Mouse (Mus musculus): ENCODE data around the gene Hand2.

Hand2 gene

GRCm38 (mm10) chr8:57325111-57325891, 4.5 kb downstream of the Hand2 start:
- DNase-seq = no peak

GRCm38 (mm10) chr8:57326091-57327065, 5.6 kb downstream of the Hand2 start:
- DNase-seq = no peak

- DNase-seq = no peak
Observed at GRCm38 (mm10) chr8:57327281-57328160, 6.7 kb downstream of the Hand2 start.

GRCm38 (mm10) chr8:57328161-57328920, 7.6 kb downstream of the Hand2 start:
- DNase-seq = no peak

- no peak for DNase-seq
Observed at GRCm38 (mm10) chr8:57328931-57329341, 8.2 kb downstream of the Hand2 start.

- DNase-seq = no peak
Observed at GRCm38 (mm10) chr8:57330106-57330505, 9.3 kb downstream of the Hand2 start.

GRCm38 (mm10) chr8:57331727-57332630, 11.2 kb downstream of the Hand2 start:
- no peak for DNase-seq

GRCm38 (mm10) chr8:57332676-57333482, 12.1 kb downstream of the Hand2 start:
- no peak for DNase-seq

GRCm38 (mm10) chr8:57333483-57333770, 12.6 kb downstream of the Hand2 start:
- no peak for DNase-seq

- DNase-seq = no peak
Observed at GRCm38 (mm10) chr8:57333795-57334551, 13.2 kb downstream of the Hand2 start.

GRCm38 (mm10) chr8:57334714-57335113, 13.9 kb downstream of the Hand2 start:
- no peak for DNase-seq

GRCm38 (mm10) chr8:57337271-57338030, 16.7 kb downstream of the Hand2 start:
- no peak for DNase-seq

GRCm38 (mm10) chr8:57339711-57340650, 19.2 kb downstream of the Hand2 start:
- DNase-seq = no peak

GRCm38 (mm10) chr8:57340840-57341540, 20.2 kb downstream of the Hand2 start:
- no peak for DNase-seq

GRCm38 (mm10) chr8:57341541-57341840, 20.7 kb downstream of the Hand2 start:
- DNase-seq = no peak

GRCm38 (mm10) chr8:57342386-57343090, 21.8 kb downstream of the Hand2 start:
- DNase-seq = no peak

Measured in kidney, adult 11 months (tissue).